Mouse (Mus musculus): Measurements from ENCODE around the gene Hist1h3h. TPM values are rescaled to one million over a fixed set of nuclear protein-coding genes. Genes with fewer than 3 reads are reported as not detected.
"Not testable (repeated sequence)": the region's sequence is repeated elsewhere in the genome, so short reads cannot be mapped to it uniquely, and the experiment has no call there.

Hist1h3h gene
- total RNA-seq, 2 experiments from 2014 or later: 22.0 to 36.5 TPM

DNA sequence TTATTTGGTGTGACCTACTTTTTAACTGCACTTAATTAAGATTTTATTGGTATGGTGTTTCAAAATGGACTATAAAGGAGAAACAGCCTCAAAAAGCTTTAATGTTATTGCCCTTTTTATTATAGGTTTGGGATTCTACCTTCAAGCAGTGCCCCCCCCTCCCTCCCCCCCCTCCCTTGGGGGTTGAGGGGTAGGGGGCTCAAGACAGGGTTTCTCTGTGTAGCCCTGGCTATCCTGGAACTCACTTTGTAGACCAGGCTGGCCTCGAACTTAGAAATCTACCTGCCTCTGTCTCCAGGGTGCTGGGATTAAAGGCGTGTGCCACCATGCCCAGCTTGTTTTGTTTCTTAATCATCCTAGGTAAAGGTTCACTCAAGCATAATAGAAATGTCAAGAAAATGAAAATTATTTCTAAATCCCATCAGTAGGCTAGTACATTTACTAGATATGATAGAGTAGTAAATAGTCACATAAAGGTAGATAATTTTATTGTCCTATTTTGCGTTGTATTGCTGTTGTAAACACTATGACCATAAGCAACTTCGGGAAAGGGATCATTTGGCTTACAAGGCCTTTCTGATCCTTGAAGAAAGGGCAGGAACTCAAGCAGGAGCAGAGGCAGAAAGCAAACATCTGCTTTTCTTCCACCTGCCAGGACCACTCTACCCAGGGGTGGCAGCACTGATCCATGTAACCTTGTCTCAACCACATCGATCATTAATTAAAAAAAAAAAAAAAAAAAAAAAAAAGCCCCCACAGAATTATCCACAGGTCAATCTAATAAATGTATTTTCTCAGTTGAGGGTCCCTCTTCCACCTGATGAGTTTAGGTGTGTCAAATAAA lies 5.8 kb downstream of the Hist1h3h start:
- intact Hi-C loops (cut with DNase I): no loop called here
- DNase-seq: no peak

DNA sequence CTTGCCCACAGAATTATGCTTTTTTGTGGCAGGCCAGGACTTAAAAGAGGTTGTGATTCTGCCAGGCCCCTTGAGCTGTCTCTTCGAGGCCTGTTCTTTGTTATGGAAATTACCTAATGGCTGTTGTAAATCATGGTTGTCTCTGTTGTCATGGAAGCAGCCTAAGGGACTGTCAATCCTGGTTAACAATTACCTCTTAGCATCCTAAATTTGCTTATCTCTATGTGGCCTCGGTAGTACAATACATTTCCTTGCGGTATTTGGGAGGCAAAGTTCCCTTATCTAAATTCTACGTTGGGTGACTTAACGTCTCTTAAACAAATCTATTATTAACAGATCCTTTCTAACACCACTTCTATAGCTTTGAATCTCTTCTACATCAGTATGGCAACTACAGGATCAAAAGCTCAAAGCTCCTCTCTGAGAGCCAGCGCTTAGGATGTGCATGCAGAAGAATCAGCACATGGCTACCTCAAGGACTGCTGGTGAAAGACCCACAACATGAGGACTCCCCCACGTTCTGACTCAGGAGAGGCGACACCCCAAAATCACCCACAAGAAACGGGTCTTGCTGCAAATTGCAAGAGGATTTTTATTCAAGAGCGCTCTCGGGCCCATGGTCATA lies 10.6 kb downstream of the Hist1h3h start:
- intact Hi-C loops (cut with DNase I): no loop called here
- DNase-seq: no peak

DNA sequence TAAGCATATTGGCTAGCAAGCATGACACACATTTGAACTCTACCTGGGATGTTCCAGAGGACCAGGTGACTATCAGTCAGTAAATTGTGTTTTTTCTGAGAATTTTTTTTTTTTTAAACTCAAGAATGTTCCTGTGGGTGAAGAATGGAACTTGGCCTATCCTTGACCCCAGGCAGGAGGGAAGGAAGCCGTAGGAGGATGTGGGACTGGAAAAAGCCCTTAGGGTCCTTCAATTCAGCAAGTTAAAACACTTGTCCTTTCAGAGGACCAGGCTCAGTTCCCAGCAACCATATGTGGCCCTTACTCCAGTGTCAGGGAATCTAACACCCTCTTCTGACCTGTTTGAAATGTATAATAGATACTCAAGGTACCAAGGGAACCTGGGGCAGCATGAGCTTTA lies 12.1 kb downstream of the Hist1h3h start:
- intact Hi-C loops (cut with DNase I): no loop called here
- DNase-seq: no peak

- intact Hi-C loops (cut with DNase I): no loop called here
- no peak for DNase-seq
These were observed 16.0 kb downstream of the Hist1h3h start for GRCm38 (mm10) chr13:21733466-21733865.

DNA sequence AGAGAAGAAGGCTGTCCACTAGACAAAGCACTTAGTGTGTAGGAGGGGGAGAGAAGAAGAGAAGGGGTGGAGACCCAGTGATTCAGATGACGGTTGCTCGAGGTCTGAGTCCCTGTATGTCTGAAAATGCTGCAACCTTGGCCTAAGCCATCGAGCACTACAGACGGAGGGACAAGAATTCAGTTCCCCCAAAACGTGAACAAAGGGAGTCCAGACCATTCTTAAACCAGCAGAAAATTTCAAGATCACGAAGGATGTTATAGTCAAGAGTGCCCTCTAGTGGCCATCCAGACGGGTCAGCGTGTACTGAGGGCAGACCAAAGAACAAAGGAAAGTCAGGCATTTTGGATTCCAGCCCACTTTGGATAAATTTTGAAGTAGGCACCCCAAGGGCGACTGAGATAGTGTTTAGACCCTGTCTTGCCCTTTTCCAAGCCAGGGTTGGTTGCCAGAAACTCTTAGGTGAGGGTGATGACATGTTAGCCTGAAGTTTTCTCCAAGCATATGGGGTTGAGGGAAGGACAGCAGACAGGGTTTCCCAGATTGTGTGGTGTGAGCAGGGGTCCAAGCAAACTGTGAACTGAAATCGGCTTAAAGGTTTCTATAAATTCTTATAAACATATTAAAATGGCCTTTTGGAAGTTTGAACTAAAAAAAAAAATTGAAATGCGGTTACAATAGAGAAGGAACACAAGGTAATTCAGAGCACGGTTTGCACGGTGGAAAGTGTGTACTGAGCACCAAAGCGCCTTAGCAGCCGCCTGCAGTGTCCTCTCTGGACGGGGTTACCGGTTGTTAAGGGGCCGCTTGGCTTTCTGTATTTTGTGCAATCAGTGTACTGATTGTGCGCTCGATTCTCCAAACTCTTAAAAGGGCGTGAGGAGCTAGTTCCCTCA lies 16.8 kb downstream of the Hist1h3h start:
- intact Hi-C loops (cut with DNase I): loop anchor here (1.0 kb wide), 2 partner anchors 16 to 20 kb away; partner anchors contain the start of gene Hist1h4k
- DNase-seq: peak; percentile 71 to 77

- peak; percentile 22 to 66 for DNase-seq
- intact Hi-C loops (cut with DNase I): loop anchor here (1.0 kb wide), 2 partner anchors 15 to 21 kb away; partner anchors contain the start of gene Hist1h4k
These were observed 17.7 kb downstream of the Hist1h3h start, which contains the start of gene Hist1h4j for GRCm38 (mm10) chr13:21734906-21735767. Gene Hist1h4j (plus strand): TSS chr13:21735064.

DNA sequence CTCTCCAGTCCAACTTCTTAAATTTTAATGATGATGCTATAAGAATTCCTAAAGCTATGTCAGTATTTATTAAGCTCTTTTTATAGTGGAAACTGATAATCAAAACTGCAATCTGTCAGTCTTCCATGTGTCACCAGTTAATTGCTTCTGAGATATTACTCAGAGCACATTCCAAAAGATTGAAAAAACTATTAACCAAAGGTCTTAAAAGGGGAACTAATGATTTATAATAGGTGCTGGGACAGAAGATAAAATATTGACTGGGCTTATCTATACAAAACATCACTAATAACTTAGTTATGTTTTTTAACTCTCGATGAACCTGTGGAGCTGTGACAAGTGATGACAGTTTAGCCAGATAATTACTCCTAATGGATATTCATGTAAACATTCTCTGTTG lies 27.5 kb downstream of the Hist1h3h start:
- DNase-seq: no peak
- intact Hi-C loops (cut with DNase I): loop anchor here (5.0 kb wide), 1 partner anchor 33 kb away; no protein-coding TSS in a partner anchor

- intact Hi-C loops (cut with DNase I): loop anchor here (1.0 to 5.0 kb wide), 2 partner anchors 15 to 37 kb away; no protein-coding TSS in a partner anchor
- DNase-seq: no peak
These were observed 32.1 kb downstream of the Hist1h3h start for GRCm38 (mm10) chr13:21749387-21750158.

- intact Hi-C loops (cut with DNase I): loop anchor here (1.0 kb wide), 1 partner anchor 16 kb away; no protein-coding TSS in a partner anchor
- DNase-seq: peak; percentile 87
These were observed 32.9 kb downstream of the Hist1h3h start, which contains the start of gene Hist1h4k for GRCm38 (mm10) chr13:21750159-21751017. Gene Hist1h4k (minus strand): TSS chr13:21750505.

DNA sequence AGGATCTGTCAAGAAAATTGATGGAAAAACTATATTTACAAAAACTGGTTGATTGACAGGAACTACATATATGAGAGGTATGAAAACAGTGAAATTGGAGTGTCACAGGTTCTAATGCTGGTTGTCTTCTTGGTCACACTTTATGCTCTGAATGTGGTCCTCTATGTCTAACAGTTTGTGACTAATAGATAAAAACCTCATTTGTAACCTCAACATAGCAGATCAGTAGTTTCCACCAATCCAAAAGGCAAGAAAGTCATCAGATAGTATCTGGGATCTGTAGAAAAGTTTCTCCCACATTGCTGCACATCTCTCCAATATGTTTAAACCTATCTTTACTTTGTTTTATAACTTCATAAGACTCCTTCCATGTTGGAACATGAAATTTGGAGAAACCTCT lies 34.0 kb downstream of the Hist1h3h start:
- intact Hi-C loops (cut with DNase I): no loop called here

DNA sequence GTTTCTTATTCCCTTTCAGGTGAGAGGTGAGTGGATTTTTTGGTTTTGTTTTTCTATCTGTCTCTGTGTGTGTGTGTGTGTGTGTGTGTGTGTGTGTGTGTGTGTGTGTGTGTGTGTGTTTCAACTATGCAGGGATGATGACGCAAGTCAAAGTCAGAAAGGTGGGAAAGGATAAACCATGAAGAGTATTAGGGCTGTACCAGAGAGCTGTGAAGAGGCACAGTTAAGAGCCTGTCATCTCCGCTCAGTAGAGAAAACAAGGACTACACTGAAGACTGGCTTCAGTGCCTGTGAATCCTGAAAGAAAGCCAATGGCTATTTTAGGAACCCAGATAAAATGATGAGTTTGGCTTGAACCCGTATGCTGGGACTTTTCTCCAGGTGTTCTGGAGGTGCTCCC lies 34.4 kb downstream of the Hist1h3h start:
- intact Hi-C loops (cut with DNase I): no loop called here
- DNase-seq: no peak

More for the DNA sequence above, 34.0 kb downstream of the Hist1h3h start:
- no peak for DNase-seq

GRCm38 (mm10) chr13:21752356-21752755 lies 34.9 kb downstream of the Hist1h3h start:
- intact Hi-C loops (cut with DNase I): no loop called here
- DNase-seq: no peak

DNA sequence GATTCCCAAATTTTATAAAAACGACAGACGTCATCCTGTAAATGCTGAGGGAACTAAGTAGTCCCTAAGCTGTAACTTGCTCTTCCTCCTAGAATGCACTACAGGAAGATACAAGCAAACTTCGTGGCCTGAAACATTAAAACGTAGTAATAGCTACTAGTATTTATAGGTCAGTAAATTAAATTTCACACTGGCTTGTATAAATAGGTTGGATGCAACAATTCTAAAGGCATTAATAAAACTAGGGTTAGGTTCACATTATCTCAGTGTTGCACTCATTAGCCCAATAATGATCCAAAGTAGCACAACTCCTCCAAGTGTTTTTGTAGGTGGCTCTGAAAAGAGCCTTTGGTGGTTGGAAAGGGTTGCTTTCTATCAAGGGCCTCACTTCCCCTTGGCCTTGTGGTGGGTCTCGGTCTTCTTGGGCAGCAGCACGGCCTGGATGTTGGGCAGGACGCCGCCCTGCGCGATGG lies 35.6 kb downstream of the Hist1h3h start:
- DNase-seq: no peak
- intact Hi-C loops (cut with DNase I): no loop called here

GRCm38 (mm10) chr13:21753524-21754285 lies 36.2 kb downstream of the Hist1h3h start, which contains the start of the genes Hist1h2ak and Hist1h2bn:
Gene Hist1h2ak (minus strand): TSS chr13:21753827.
Gene Hist1h2bn (plus strand): TSS chr13:21754123.
- DNase-seq: peak; percentile 40 to 65
- intact Hi-C loops (cut with DNase I): not testable (repeated sequence)

DNA sequence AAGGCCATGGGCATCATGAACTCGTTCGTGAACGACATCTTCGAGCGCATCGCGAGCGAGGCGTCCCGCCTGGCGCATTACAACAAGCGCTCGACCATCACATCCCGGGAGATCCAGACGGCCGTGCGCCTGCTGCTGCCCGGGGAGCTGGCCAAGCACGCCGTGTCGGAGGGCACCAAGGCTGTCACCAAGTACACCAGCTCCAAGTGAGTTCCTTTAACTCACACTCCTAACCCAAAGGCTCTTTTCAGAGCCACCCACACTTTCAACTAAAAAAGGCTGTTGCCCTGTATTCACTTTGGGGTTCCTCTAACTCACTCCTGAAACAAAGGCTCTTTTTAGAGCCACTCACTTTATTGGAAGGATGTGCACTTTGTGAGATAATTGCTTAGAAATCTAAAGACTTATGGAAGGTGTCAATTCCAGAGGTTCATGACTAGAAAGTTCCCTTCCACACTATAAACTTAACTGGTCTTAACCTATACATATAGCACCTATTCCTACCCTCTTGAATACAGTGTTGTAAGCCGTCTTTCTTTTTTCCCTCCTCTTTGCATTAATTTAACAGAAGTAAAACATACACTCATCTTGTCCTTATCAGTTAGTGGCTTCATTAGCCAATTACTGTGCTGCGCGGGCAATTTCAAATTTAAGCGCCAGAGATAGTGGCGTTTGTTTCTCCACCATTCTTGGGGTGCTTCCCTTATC lies 37.0 kb downstream of the Hist1h3h start:
- intact Hi-C loops (cut with DNase I): not testable (repeated sequence)
- peak in 1 of 2 experiments; percentile 6 for DNase-seq

- intact Hi-C loops (cut with DNase I): no loop called here
- DNase-seq: no peak
These were observed 38.2 kb downstream of the Hist1h3h start for GRCm38 (mm10) chr13:21755707-21756106.
